Mouse (Mus musculus): ENCODE measurements around the gene Serpina3k. TPM values are rescaled to one million over a fixed set of nuclear protein-coding genes. Genes with fewer than 3 reads are reported as not detected.

The Serpina3k gene
- polyA plus RNA-seq, 1 experiment from 2014 or later: not detected

Other genes starting within 250 kb of the Serpina3k start
- gene Serpina5, start 237.4 kb upstream of the Serpina3k start, polyA plus RNA-seq (2016; fragmentation: Nextera tagmentation; extraction: Ambion mirVana): not detected in 2 replicates
- gene Serpina3a, start 225.8 kb upstream of the Serpina3k start, polyA plus RNA-seq (2016; fragmentation: Nextera tagmentation; extraction: Ambion mirVana): not detected in 2 replicates
- gene Serpina3b, start 210.5 kb upstream of the Serpina3k start, polyA plus RNA-seq (2016; fragmentation: Nextera tagmentation; extraction: Ambion mirVana): not detected in 2 replicates
- gene Serpina3c, start 184.6 kb upstream of the Serpina3k start, polyA plus RNA-seq (2016; fragmentation: Nextera tagmentation; extraction: Ambion mirVana): not detected in 2 replicates
- 0.08 and 0.14 TPM in 2 replicates for gene Serpina3f, start 123.9 kb upstream of the Serpina3k start, polyA plus RNA-seq (2016; fragmentation: Nextera tagmentation; extraction: Ambion mirVana)
- gene Serpina3g, start 102.2 kb upstream of the Serpina3k start, polyA plus RNA-seq (2016; fragmentation: Nextera tagmentation; extraction: Ambion mirVana): 1.2 TPM in 2 replicates
- 0.13 TPM in 1 of 2 replicates, not detected in the other for gene Serpina3i, start 75.4 kb upstream of the Serpina3k start, polyA plus RNA-seq (2016; fragmentation: Nextera tagmentation; extraction: Ambion mirVana)
- gene Serpina3j, start 23.9 kb upstream of the Serpina3k start, polyA plus RNA-seq (2016; fragmentation: Nextera tagmentation; extraction: Ambion mirVana): not detected in 2 replicates
- not detected in 2 replicates for gene Serpina3m, start within 50 bp of the Serpina3k start, polyA plus RNA-seq (2016; fragmentation: Nextera tagmentation; extraction: Ambion mirVana)
- gene Serpina3n, start 68.2 kb downstream of the Serpina3k start, polyA plus RNA-seq (2016; fragmentation: Nextera tagmentation; extraction: Ambion mirVana): 0.18 TPM in 1 of 2 replicates, not detected in the other
- 47.2 and 64.8 TPM in 2 replicates for gene Gsc, start 134.8 kb downstream of the Serpina3k start, polyA plus RNA-seq (2016; fragmentation: Nextera tagmentation; extraction: Ambion mirVana)

Measured in embryonic facial prominence, embryonic 12.5 days (tissue).